Mouse (Mus musculus): ENCODE results near the gene Csnk1e. TPM values are rescaled to one million over a fixed set of nuclear protein-coding genes. Genes with fewer than 3 reads are reported as not detected.

Gene Csnk1e
- polyA plus RNA-seq, 1 experiment from 2014 or later, result 316 TPM

GRCm38 (mm10) chr15:79400134-79400974, 55.0 kb downstream of the Csnk1e start:
- Histone ChIP-seq H3K4me3 (no peak overlapping the region), H3K4me2 (replicated peaks) (no peak overlapping the region), H3K4me1 (peaks cover 32% of the 10 kb centered on the region), H3K9ac (replicated peaks) (no peak overlapping the region), H3K36me3 (no peaks in the 10 kb centered on the region), H3K9me3 (no peaks in the 10 kb centered on the region), H3K27ac (replicated peaks) (no peak overlapping the region), H3K27me3 (no peaks in the 10 kb centered on the region; the same call in 1 of the 2 replicates)
- no peak for ATAC-seq (replicated peaks)
- WGBS, result 80% methylated on average over 6 of the region's 6 CpGs

GRCm38 (mm10) chr15:79399231-79400052, 55.9 kb downstream of the Csnk1e start:
- 82% methylated on average over 14 of the region's 14 CpGs for WGBS
- H3K4me1 ChIP-seq, result peaks cover 32% of the 10 kb centered on the region
- no peak for ATAC-seq (replicated peaks)
- no peak overlapping the region for H3K27ac ChIP-seq (replicated peaks)
- H3K9ac ChIP-seq (replicated peaks), result no peak overlapping the region
- H3K36me3 ChIP-seq, result no peaks in the 10 kb centered on the region
- H3K27me3 ChIP-seq, result no peaks in the 10 kb centered on the region; the same call in 1 of the 2 replicates
- H3K4me3 ChIP-seq, result no peak overlapping the region
- H3K4me2 ChIP-seq (replicated peaks), result no peak overlapping the region
- no peaks in the 10 kb centered on the region for H3K9me3 ChIP-seq

GRCm38 (mm10) chr15:79396736-79397135, 58.6 kb downstream of the Csnk1e start:
- Histone ChIP-seq H3K4me1 (peaks cover 32% of the 10 kb centered on the region), H3K9me3 (no peaks in the 10 kb centered on the region), H3K27ac (replicated peaks) (no peak overlapping the region), H3K36me3 (no peaks in the 10 kb centered on the region), H3K4me2 (replicated peaks) (no peak overlapping the region), H3K4me3 (no peak overlapping the region), H3K27me3 (no peaks in the 10 kb centered on the region), H3K9ac (replicated peaks) (no peak overlapping the region)
- WGBS, result 91% methylated on average over 11 of the region's 11 CpGs
- ATAC-seq (replicated peaks), result no peak

- peaks cover 24% of the 10 kb centered on the region for H3K4me1 ChIP-seq
- H3K9ac ChIP-seq (replicated peaks), result no peak overlapping the region
- H3K4me2 ChIP-seq (replicated peaks), result no peak overlapping the region
- H3K27me3 ChIP-seq, result no peaks in the 10 kb centered on the region
- H3K9me3 ChIP-seq, result no peaks in the 10 kb centered on the region
- H3K36me3 ChIP-seq, result no peaks in the 10 kb centered on the region
- 87% methylated on average over 6 of the region's 6 CpGs for WGBS
- H3K4me3 ChIP-seq, result no peak overlapping the region
- no peak overlapping the region for H3K27ac ChIP-seq (replicated peaks)
- ATAC-seq (replicated peaks), result no peak
Measured at GRCm38 (mm10) chr15:79395281-79395680, 60.1 kb downstream of the Csnk1e start.

- no peak overlapping the region for H3K4me3 ChIP-seq
- no peaks in the 10 kb centered on the region for H3K36me3 ChIP-seq
- H3K27ac ChIP-seq (replicated peaks), result no peak overlapping the region
- WGBS, result 74% methylated on average over 4 of the region's 4 CpGs
- no peak overlapping the region for H3K4me2 ChIP-seq (replicated peaks)
- no peak overlapping the region for H3K9ac ChIP-seq (replicated peaks)
- ATAC-seq (replicated peaks), result no peak
- H3K9me3 ChIP-seq, result no peaks in the 10 kb centered on the region
- no peaks in the 10 kb centered on the region for H3K27me3 ChIP-seq
- H3K4me1 ChIP-seq, result peaks cover 24% of the 10 kb centered on the region
Measured at GRCm38 (mm10) chr15:79394842-79395241, 60.5 kb downstream of the Csnk1e start.

- 80% methylated on average over 6 of the region's 6 CpGs for WGBS
- H3K4me2 ChIP-seq (replicated peaks), result no peak overlapping the region
- no peaks in the 10 kb centered on the region for H3K36me3 ChIP-seq
- peaks cover 22% of the 10 kb centered on the region for H3K4me1 ChIP-seq
- no peak for ATAC-seq (replicated peaks)
- no peak overlapping the region for H3K4me3 ChIP-seq
- no peaks in the 10 kb centered on the region for H3K27me3 ChIP-seq
- no peak overlapping the region for H3K9ac ChIP-seq (replicated peaks)
- no peaks in the 10 kb centered on the region for H3K9me3 ChIP-seq
- H3K27ac ChIP-seq (replicated peaks), result no peak overlapping the region
Measured at GRCm38 (mm10) chr15:79393101-79393500, 62.3 kb downstream of the Csnk1e start.

GRCm38 (mm10) chr15:79392527-79392926, 62.8 kb downstream of the Csnk1e start:
- peaks cover 22% of the 10 kb centered on the region for H3K4me1 ChIP-seq
- no peak overlapping the region for H3K4me2 ChIP-seq (replicated peaks)
- H3K27me3 ChIP-seq, result no peaks in the 10 kb centered on the region
- no peak overlapping the region for H3K4me3 ChIP-seq
- H3K36me3 ChIP-seq, result no peaks in the 10 kb centered on the region
- no peak overlapping the region for H3K27ac ChIP-seq (replicated peaks)
- WGBS, result 88% methylated on average over 5 of the region's 5 CpGs
- ATAC-seq (replicated peaks), result no peak
- no peak overlapping the region for H3K9ac ChIP-seq (replicated peaks)
- H3K9me3 ChIP-seq, result no peaks in the 10 kb centered on the region

- Histone ChIP-seq H3K9ac (replicated peaks) (no peak overlapping the region), H3K27ac (replicated peaks) (no peak overlapping the region; the same call in 1 of the 2 replicates), H3K4me1 (peaks cover 22% of the 10 kb centered on the region), H3K27me3 (no peaks in the 10 kb centered on the region), H3K4me3 (no peak overlapping the region), H3K36me3 (no peaks in the 10 kb centered on the region), H3K9me3 (no peaks in the 10 kb centered on the region), H3K4me2 (replicated peaks) (no peak overlapping the region)
- WGBS, result 49% methylated on average over 7 of the region's 7 CpGs
- no peak; the same call in 1 of the 2 replicates for ATAC-seq (replicated peaks)
Measured at GRCm38 (mm10) chr15:79391447-79392093, 63.8 kb downstream of the Csnk1e start.

GRCm38 (mm10) chr15:79390434-79390833, 64.9 kb downstream of the Csnk1e start:
- Histone ChIP-seq H3K4me3 (no peak overlapping the region), H3K9ac (replicated peaks) (no peak overlapping the region), H3K27ac (replicated peaks) (no peak overlapping the region), H3K27me3 (no peaks in the 10 kb centered on the region), H3K4me2 (replicated peaks) (no peak overlapping the region), H3K4me1 (peaks cover 22% of the 10 kb centered on the region), H3K9me3 (no peaks in the 10 kb centered on the region), H3K36me3 (no peaks in the 10 kb centered on the region)
- ATAC-seq (replicated peaks), result no peak
- 84% methylated on average over 6 of the region's 6 CpGs for WGBS

GRCm38 (mm10) chr15:79388171-79388570, 67.2 kb downstream of the Csnk1e start:
- Histone ChIP-seq H3K36me3 (no peaks in the 10 kb centered on the region), H3K9ac (replicated peaks) (no peak overlapping the region), H3K27ac (replicated peaks) (no peak overlapping the region), H3K4me1 (peaks cover 16% of the 10 kb centered on the region), H3K4me2 (replicated peaks) (no peak overlapping the region), H3K27me3 (no peaks in the 10 kb centered on the region), H3K4me3 (no peak overlapping the region), H3K9me3 (no peaks in the 10 kb centered on the region)
- WGBS, result 82% methylated on average over 6 of the region's 6 CpGs
- no peak for ATAC-seq (replicated peaks)

- WGBS, result 92% methylated on average over 7 of the region's 7 CpGs
- H3K27me3 ChIP-seq, result no peaks in the 10 kb centered on the region
- no peak overlapping the region for H3K4me3 ChIP-seq
- H3K36me3 ChIP-seq, result no peaks in the 10 kb centered on the region
- no peak overlapping the region for H3K4me2 ChIP-seq (replicated peaks)
- no peak for ATAC-seq (replicated peaks)
- no peaks in the 10 kb centered on the region for H3K9me3 ChIP-seq
- H3K4me1 ChIP-seq, result peaks cover 16% of the 10 kb centered on the region
- no peak overlapping the region for H3K27ac ChIP-seq (replicated peaks)
- no peak overlapping the region for H3K9ac ChIP-seq (replicated peaks)
Measured at GRCm38 (mm10) chr15:79387611-79388010, 67.8 kb downstream of the Csnk1e start.

- H3K4me3 ChIP-seq, result no peak overlapping the region
- WGBS, result 74% methylated on average over 6 of the region's 6 CpGs
- ATAC-seq (replicated peaks), result no peak
- H3K27ac ChIP-seq (replicated peaks), result no peak overlapping the region
- no peak overlapping the region for H3K9ac ChIP-seq (replicated peaks)
- no peak overlapping the region for H3K4me2 ChIP-seq (replicated peaks)
- H3K9me3 ChIP-seq, result no peaks in the 10 kb centered on the region
- H3K27me3 ChIP-seq, result no peaks in the 10 kb centered on the region
- H3K36me3 ChIP-seq, result no peaks in the 10 kb centered on the region
- H3K4me1 ChIP-seq, result peaks cover 12% of the 10 kb centered on the region
Measured at GRCm38 (mm10) chr15:79387081-79387480, 68.3 kb downstream of the Csnk1e start.

All from forebrain, embryonic 15.5 days (tissue).